Mouse (Mus musculus) bone marrow, adult 2 months (tissue): ENCODE results near the gene Krtdap. TPM values are rescaled to one million over a fixed set of nuclear protein-coding genes. Genes with fewer than 3 reads are reported as not detected.

ENCODE experiments used
- H3K27ac ChIP-seq: fragments of 200-500 bp; 2 replicates; pipeline ENCODE4 v1.5.1; 2012; ENCODE audit warnings: low read depth, mild to moderate bottlenecking, control low read depth, inconsistent platforms, low read length; ENCODE audit not compliant: control insufficient read depth, poor library complexity, insufficient read depth
- H3K4me1 ChIP-seq: fragments of 200-500 bp; 2 replicates; pipeline ENCODE4 v1.6.1; 2011; ENCODE audit warnings: low read length; ENCODE audit not compliant: control insufficient read depth, insufficient read depth
- H3K4me3 ChIP-seq: fragments of 200-500 bp; replicated peaks from 2 replicates; pipeline ENCODE3; 2011; ENCODE audit warnings: mild to moderate bottlenecking, low read depth, low read length, control low read depth; ENCODE audit not compliant: control insufficient read depth
- CTCF ChIP-seq: fragments of 200-500 bp; IDR thresholded peaks from 2 replicates; pipeline ENCODE4 v1.5.1; 2011; ENCODE audit warnings: low read length, control low read depth; ENCODE audit not compliant: control insufficient read depth, insufficient read depth
- POLR2A ChIP-seq: fragments of 200-500 bp; IDR thresholded peaks from 2 replicates; pipeline ENCODE4 v1.6.1; 2011; ENCODE audit warnings: low read depth, mild to moderate bottlenecking, control low read depth, low read length, borderline replicate concordance; ENCODE audit not compliant: control insufficient read depth
- WGBS: fragments of 180-500 bp; shearing (Covaris S2); methylation state at CpG from one replicate; pipeline ENCODE4 v1.1.7; 2018; 5-methylcytosine and 5-hydroxymethylcytosine counted together
- polyA plus RNA-seq: library from polyadenylated mRNA; stranded (reverse); fragments of >200 nt; gene quantifications from 2 replicates; pipeline ENCODE4 v1.2.4, GENCODE M21; 2011; ENCODE audit warnings: low replicate concordance; ENCODE audit not compliant: missing spikeins, insufficient read depth, insufficient read length

Gene Krtdap
- polyA plus RNA-seq, 1 experiment: not detected

DNA sequence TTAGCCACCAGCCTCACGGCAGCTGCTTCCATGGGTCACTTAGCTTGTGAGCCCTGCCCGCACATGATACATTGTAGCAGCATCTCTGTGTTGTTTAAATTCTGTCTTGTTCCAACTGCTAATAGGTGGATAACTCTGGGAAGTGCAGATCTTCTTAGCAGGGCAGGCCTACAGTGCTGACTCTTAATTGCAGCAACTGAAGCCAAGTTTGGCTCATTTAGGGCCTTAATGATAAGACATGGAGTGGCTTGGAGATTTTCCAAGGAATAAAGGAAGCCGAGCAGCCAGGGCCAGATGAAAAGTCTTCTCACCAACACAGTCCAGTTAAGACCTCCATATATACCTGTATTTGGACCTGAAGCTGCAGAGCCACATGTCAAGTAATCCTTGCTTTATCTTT is 52.6 kb downstream of the Krtdap start:
- H3K27ac ChIP-seq: no peak overlapping the region
- no peak overlapping the region for H3K4me3 ChIP-seq
- peaks cover 7% of the 10 kb centered on the region; the same call in 1 of the 2 replicates for H3K4me1 ChIP-seq
- 75% methylated on average over 3 of the region's 3 CpGs for WGBS
- no peak for TF ChIP-seq CTCF
- no peak for TF ChIP-seq POLR2A

Other genes starting within 250 kb of the Krtdap start
- 13.1 and 19.0 TPM in 2 replicates for gene Hspb6, start 235.7 kb upstream of the Krtdap start, polyA plus RNA-seq
- 4.2 and 12.8 TPM in 2 replicates for gene Proser3, start 235.6 kb upstream of the Krtdap start, polyA plus RNA-seq
- gene Lin37, start 228.1 kb upstream of the Krtdap start, polyA plus RNA-seq: 22.2 and 47.7 TPM in 2 replicates
- 28.8 and 71.1 TPM in 2 replicates for gene U2af1l4, start 224.6 kb upstream of the Krtdap start, polyA plus RNA-seq
- 7.6 and 11.0 TPM in 2 replicates for gene Gm49396, start 224.6 kb upstream of the Krtdap start, polyA plus RNA-seq
- 50.7 and 98.9 TPM in 2 replicates for gene Psenen, start 224.3 kb upstream of the Krtdap start, polyA plus RNA-seq
- 11.3 and 15.7 TPM in 2 replicates for gene Igflr1, start 222.5 kb upstream of the Krtdap start, polyA plus RNA-seq
- gene Kmt2b, start 199.2 kb upstream of the Krtdap start, polyA plus RNA-seq: 35.5 and 102 TPM in 2 replicates
- gene Zbtb32, start 189.0 kb upstream of the Krtdap start, polyA plus RNA-seq: 3.1 TPM in 1 of 2 replicates, not detected in the other
- 1.4 TPM in 1 of 2 replicates, not detected in the other for gene Upk1a, start 175.0 kb upstream of the Krtdap start, polyA plus RNA-seq
- 443 and 613 TPM in 2 replicates for gene Cox6b1, start 161.7 kb upstream of the Krtdap start, polyA plus RNA-seq
- gene Etv2, start 152.0 kb upstream of the Krtdap start, polyA plus RNA-seq: not detected in 2 replicates
- gene Rbm42, start 137.6 kb upstream of the Krtdap start, polyA plus RNA-seq: 24.9 and 25.2 TPM in 2 replicates
- 19.5 and 32.1 TPM in 2 replicates for gene Haus5, start 122.9 kb upstream of the Krtdap start, polyA plus RNA-seq
- gene Pmis2, start 116.3 kb upstream of the Krtdap start, polyA plus RNA-seq: not detected in 2 replicates
- gene 2200002J24Rik, start 89.0 kb upstream of the Krtdap start, polyA plus RNA-seq: not detected in 2 replicates
- 0.95 TPM in 1 of 2 replicates, not detected in the other for gene Atp4a, start 75.7 kb upstream of the Krtdap start, polyA plus RNA-seq
- 49.6 and 95.6 TPM in 2 replicates for gene Tmem147, start 58.4 kb upstream of the Krtdap start, polyA plus RNA-seq
- gene Gapdhs, start 44.2 kb upstream of the Krtdap start, polyA plus RNA-seq: not detected in 2 replicates
- 3.5 and 6.4 TPM in 2 replicates for gene Sbsn, start 36.4 kb upstream of the Krtdap start, polyA plus RNA-seq
- 3.1 TPM in 1 of 2 replicates, not detected in the other for gene Dmkn, start 24.1 kb upstream of the Krtdap start, polyA plus RNA-seq
- 3.6 and 18.3 TPM in 2 replicates for gene Ffar2, start 35.9 kb downstream of the Krtdap start, polyA plus RNA-seq
- gene Ffar3, start 68.3 kb downstream of the Krtdap start, polyA plus RNA-seq: not detected in 2 replicates
- gene Ffar1, start 73.7 kb downstream of the Krtdap start, polyA plus RNA-seq: 2.1 and 4.9 TPM in 2 replicates
- gene Cd22, start 92.4 kb downstream of the Krtdap start, polyA plus RNA-seq: 24.0 and 59.4 TPM in 2 replicates
- gene Mag, start 127.0 kb downstream of the Krtdap start, polyA plus RNA-seq: 1.1 and 7.2 TPM in 2 replicates
- not detected in 2 replicates for gene Hamp2, start 136.8 kb downstream of the Krtdap start, polyA plus RNA-seq
- gene Hamp, start 156.1 kb downstream of the Krtdap start, polyA plus RNA-seq: 9.2 and 42.2 TPM in 2 replicates
- gene Usf2, start 168.9 kb downstream of the Krtdap start, polyA plus RNA-seq: 88.9 and 89.6 TPM in 2 replicates
- gene Lsr, start 185.6 kb downstream of the Krtdap start, polyA plus RNA-seq: 0.81 and 4.2 TPM in 2 replicates
- gene Fam187b, start 185.9 kb downstream of the Krtdap start, polyA plus RNA-seq: 0.75 TPM in 1 of 2 replicates, not detected in the other